Mouse (Mus musculus) erythroid progenitor cell, adult 5-6 weeks (primary cell): Measurements from ENCODE around the gene Repin1. TPM values are rescaled to one million over a fixed set of nuclear protein-coding genes. Genes with fewer than 3 reads are reported as not detected.

ENCODE experiments used
- ATAC-seq: replicated peaks from 2 replicates; pipeline ENCODE4 v1.8.0; 2016; ENCODE audit warnings: moderate number of reproducible peaks, mild to moderate bottlenecking, moderate TSS enrichment, inconsistent platforms; ENCODE audit not compliant: poor library complexity, low FRiP score, severe bottlenecking
- total RNA-seq, 2 experiments: library from RNA; stranded (forward) in 1 of 2; stranded (reverse) in 1 of 2; fragments of 150-400 nt in 1 of 2; fragments of 186-747, 209-891 nt in 1 of 2; gene quantifications; 2 replicates each; pipeline versions ENCODE4 v1.2.3 to v1.2.4; 2015 to 2017; ENCODE audit warnings: low replicate concordance in 2 of 2

Gene Repin1
- total RNA-seq, 2 experiments from 2014 or later: 1.7 TPM; not detected in 1

DNA sequence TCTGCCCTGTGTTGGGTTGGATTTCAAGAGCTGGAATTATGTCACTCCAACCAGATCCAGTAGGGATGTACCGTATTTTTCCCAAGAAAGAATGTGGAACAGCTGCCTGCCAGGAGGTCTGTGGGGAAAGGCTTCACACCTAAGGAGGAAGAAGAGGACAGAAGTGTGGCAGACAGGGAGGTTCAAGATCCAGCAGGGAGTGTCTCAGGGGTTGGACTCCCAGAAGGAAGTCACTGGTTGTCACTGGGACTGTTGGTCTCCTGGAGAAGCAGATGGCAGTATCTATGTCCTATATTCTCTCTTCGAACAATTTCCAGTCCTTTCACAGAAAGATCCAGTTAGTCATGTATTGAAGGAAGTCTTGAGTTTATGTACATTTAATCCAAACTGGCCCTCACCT lies 53.9 kb downstream of the Repin1 start:
- ATAC-seq: no peak

Other genes with a start within 250 kb of the Repin1 start
- gene Krba1, start 198.3 kb upstream of the Repin1 start, total RNA-seq (2015; ENCODE audit: low replicate concordance): 1.3 TPM in 1 of 2 replicates, not detected in the other
- 1.7 and 2.2 TPM in 2 replicates for gene Krba1, start 198.3 kb upstream of the Repin1 start, total RNA-seq (2017; ENCODE audit: low replicate concordance)
- gene Zfp467, start 148.1 kb upstream of the Repin1 start, total RNA-seq (2015; ENCODE audit: low replicate concordance): 1.3 TPM in 1 of 2 replicates, not detected in the other
- gene Zfp467, start 148.1 kb upstream of the Repin1 start, total RNA-seq (2017; ENCODE audit: low replicate concordance): 5.0 TPM in 1 of 2 replicates, not detected in the other
- gene Sspo, start 145.7 kb upstream of the Repin1 start, total RNA-seq (2015; ENCODE audit: low replicate concordance): not detected in 2 replicates
- gene Sspo, start 145.7 kb upstream of the Repin1 start, total RNA-seq (2017; ENCODE audit: low replicate concordance): not detected in 2 replicates
- gene Atp6v0e2, start 56.3 kb upstream of the Repin1 start, total RNA-seq (2015; ENCODE audit: low replicate concordance): not detected in 2 replicates
- not detected in 2 replicates for gene Atp6v0e2, start 56.3 kb upstream of the Repin1 start, total RNA-seq (2017; ENCODE audit: low replicate concordance)
- 2.1 TPM in 1 of 2 replicates, not detected in the other for gene Lrrc61, start 39.1 kb upstream of the Repin1 start, total RNA-seq (2015; ENCODE audit: low replicate concordance)
- 0.13 and 1.1 TPM in 2 replicates for gene Lrrc61, start 39.1 kb upstream of the Repin1 start, total RNA-seq (2017; ENCODE audit: low replicate concordance)
- not detected in 2 replicates for gene Rarres2, start 21.1 kb upstream of the Repin1 start, total RNA-seq (2015; ENCODE audit: low replicate concordance)
- 3.6 TPM in 1 of 2 replicates, not detected in the other for gene Rarres2, start 21.1 kb upstream of the Repin1 start, total RNA-seq (2017; ENCODE audit: low replicate concordance)
- gene Gm45021, start 4.3 kb upstream of the Repin1 start, total RNA-seq (2015; ENCODE audit: low replicate concordance): not detected in 2 replicates
- not detected in 2 replicates for gene Gm45021, start 4.3 kb upstream of the Repin1 start, total RNA-seq (2017; ENCODE audit: low replicate concordance)
- gene Gm44965, start 58 bp downstream of the Repin1 start, total RNA-seq (2015; ENCODE audit: low replicate concordance): not detected in 2 replicates
- gene Gm44965, start 58 bp downstream of the Repin1 start, total RNA-seq (2017; ENCODE audit: low replicate concordance): not detected in 2 replicates
- not detected in 2 replicates for gene Zfp775, start 8.2 kb downstream of the Repin1 start, total RNA-seq (2015; ENCODE audit: low replicate concordance)
- 0.15 TPM in 1 of 2 replicates, not detected in the other for gene Zfp775, start 8.2 kb downstream of the Repin1 start, total RNA-seq (2017; ENCODE audit: low replicate concordance)
- not detected in 2 replicates for gene AI854703, start 32.9 kb downstream of the Repin1 start, total RNA-seq (2015; ENCODE audit: low replicate concordance)
- not detected in 2 replicates for gene AI854703, start 32.9 kb downstream of the Repin1 start, total RNA-seq (2017; ENCODE audit: low replicate concordance)
- 1.8 and 7.5 TPM in 2 replicates for gene Gimap8, start 53.4 kb downstream of the Repin1 start, total RNA-seq (2015; ENCODE audit: low replicate concordance)
- 1.8 and 6.7 TPM in 2 replicates for gene Gimap8, start 53.4 kb downstream of the Repin1 start, total RNA-seq (2017; ENCODE audit: low replicate concordance)
- gene Gimap9, start 82.2 kb downstream of the Repin1 start, total RNA-seq (2015; ENCODE audit: low replicate concordance): 5.4 and 14.4 TPM in 2 replicates
- gene Gimap9, start 82.2 kb downstream of the Repin1 start, total RNA-seq (2017; ENCODE audit: low replicate concordance): 5.7 and 9.0 TPM in 2 replicates
- 13.7 and 46.5 TPM in 2 replicates for gene Gimap4, start 90.7 kb downstream of the Repin1 start, total RNA-seq (2015; ENCODE audit: low replicate concordance)
- gene Gimap4, start 90.7 kb downstream of the Repin1 start, total RNA-seq (2017; ENCODE audit: low replicate concordance): 26.5 and 34.1 TPM in 2 replicates
- gene Gimap6, start 114.3 kb downstream of the Repin1 start, total RNA-seq (2015; ENCODE audit: low replicate concordance): 11.2 and 30.2 TPM in 2 replicates
- 17.7 and 25.0 TPM in 2 replicates for gene Gimap6, start 114.3 kb downstream of the Repin1 start, total RNA-seq (2017; ENCODE audit: low replicate concordance)
- gene Gm28053, start 124.7 kb downstream of the Repin1 start, total RNA-seq (2015; ENCODE audit: low replicate concordance): not detected in 2 replicates
- gene Gm28053, start 124.7 kb downstream of the Repin1 start, total RNA-seq (2017; ENCODE audit: low replicate concordance): 1.9 and 23.4 TPM in 2 replicates
- 6.1 and 10.5 TPM in 2 replicates for gene Gimap7, start 124.7 kb downstream of the Repin1 start, total RNA-seq (2015; ENCODE audit: low replicate concordance)
- 4.0 TPM in 1 of 2 replicates, not detected in the other for gene Gimap7, start 124.7 kb downstream of the Repin1 start, total RNA-seq (2017; ENCODE audit: low replicate concordance)
- 4.3 and 7.1 TPM in 2 replicates for gene Gimap1, start 145.2 kb downstream of the Repin1 start, total RNA-seq (2015; ENCODE audit: low replicate concordance)
- 3.6 and 4.3 TPM in 2 replicates for gene Gimap1, start 145.2 kb downstream of the Repin1 start, total RNA-seq (2017; ENCODE audit: low replicate concordance)
- gene Gimap5, start 152.3 kb downstream of the Repin1 start, total RNA-seq (2015; ENCODE audit: low replicate concordance): 8.0 and 23.4 TPM in 2 replicates
- gene Gimap5, start 152.3 kb downstream of the Repin1 start, total RNA-seq (2017; ENCODE audit: low replicate concordance): 2.8 and 4.2 TPM in 2 replicates
- 8.8 and 14.1 TPM in 2 replicates for gene Gimap3, start 177.0 kb downstream of the Repin1 start, total RNA-seq (2015; ENCODE audit: low replicate concordance)
- 4.4 and 7.1 TPM in 2 replicates for gene Gimap3, start 177.0 kb downstream of the Repin1 start, total RNA-seq (2017; ENCODE audit: low replicate concordance)
- 6.1 and 8.8 TPM in 2 replicates for gene Tmem176a, start 247.0 kb downstream of the Repin1 start, total RNA-seq (2015; ENCODE audit: low replicate concordance)
- gene Tmem176a, start 247.0 kb downstream of the Repin1 start, total RNA-seq (2017; ENCODE audit: low replicate concordance): 2.7 and 13.4 TPM in 2 replicates
- gene Tmem176b, start 247.6 kb downstream of the Repin1 start, total RNA-seq (2015; ENCODE audit: low replicate concordance): 15.5 and 18.4 TPM in 2 replicates
- 3.6 and 15.5 TPM in 2 replicates for gene Tmem176b, start 247.6 kb downstream of the Repin1 start, total RNA-seq (2017; ENCODE audit: low replicate concordance)